Mouse (Mus musculus): Measurements from ENCODE around the gene Gm14418.
"Not testable (repeated sequence)": the region's sequence is repeated elsewhere in the genome, so short reads cannot be mapped to it uniquely, and the experiment has no call there.

DNA sequence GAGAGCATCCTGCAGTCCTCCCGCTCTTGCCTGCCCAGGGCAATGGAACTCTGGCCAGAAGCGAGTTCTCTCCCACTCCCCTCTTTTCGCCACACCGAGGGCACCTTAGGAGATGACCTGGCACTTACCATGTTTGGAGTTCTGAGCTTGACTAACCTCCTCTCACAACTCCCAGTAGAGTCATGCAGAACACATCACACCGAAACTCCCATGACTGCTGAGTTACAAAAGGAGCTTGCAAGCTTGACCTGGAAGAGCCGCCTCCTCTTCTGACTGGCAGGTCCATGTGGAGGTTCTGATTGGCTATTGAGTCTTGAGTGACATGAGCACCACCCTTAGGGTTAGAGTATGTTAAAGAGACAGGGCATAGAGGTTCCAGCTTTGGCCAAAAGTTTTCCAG is at the start of gene Gm14418:
- TF ChIP-seq CTCF, EP300 (IDR thresholded peaks at IDR 0.05; ENCODE audit: low read depth): not testable (repeated sequence)
